Mouse (Mus musculus): ENCODE results near the gene Rhpn2.

DNA sequence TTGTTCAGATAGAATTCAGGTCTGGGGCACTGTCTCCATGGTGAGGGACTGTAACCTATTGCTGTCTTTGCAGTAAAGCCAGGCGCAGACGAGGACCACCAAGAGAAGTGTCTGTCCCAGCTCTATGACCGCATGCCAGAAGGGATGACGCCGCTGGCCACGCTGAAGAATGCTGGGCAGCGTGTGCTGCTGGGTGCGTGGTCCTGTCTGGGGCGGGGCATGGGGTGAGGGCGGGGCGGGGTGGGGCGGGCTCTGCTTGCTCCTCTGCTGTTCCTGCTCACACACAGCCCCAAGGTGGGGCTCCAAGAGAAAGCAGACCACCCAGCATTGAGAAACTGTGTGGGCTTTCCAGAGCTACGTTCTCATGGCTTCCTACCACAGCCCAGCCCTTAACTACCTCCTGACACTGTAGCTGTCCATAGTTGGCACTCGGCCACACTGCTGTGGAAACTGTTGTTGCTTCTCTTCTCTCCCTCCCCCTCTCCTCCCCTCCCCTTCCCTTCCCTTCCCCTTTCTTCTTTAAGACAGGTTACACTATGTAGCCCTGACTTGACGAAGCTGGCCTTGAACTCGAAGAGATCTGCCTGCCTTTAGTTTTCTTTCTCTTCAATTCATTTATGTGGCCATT, 45.6 kb downstream of the Rhpn2 start:
- no peak for TF ChIP-seq CTCF (IDR thresholded peaks at IDR 0.05; ENCODE audit: control insufficient read depth, insufficient read depth, low read length)
- TF ChIP-seq POLR2A (IDR thresholded peaks at IDR 0.05; ENCODE audit: borderline replicate concordance, control insufficient read depth, low read depth, low read length): no peak

Measured in bone marrow, adult 2 months (tissue).